Mouse (Mus musculus) hindbrain, embryonic 14.5 days (tissue): ENCODE data around the gene Prrg4. TPM values are rescaled to one million over a fixed set of nuclear protein-coding genes. Genes with fewer than 3 reads are reported as not detected.
"Not testable (repeated sequence)": the region's sequence is repeated elsewhere in the genome, so short reads cannot be mapped to it uniquely, and the experiment has no call there.

Source experiments
- ATAC-seq: fragments of 200-750 bp; cut with Nextera tagmentation; 2 replicates; pipeline ENCODE4 v1.8.0; 2017; ENCODE audit warnings: moderate number of reproducible peaks, mild to moderate bottlenecking, moderate TSS enrichment, moderate library complexity; ENCODE audit not compliant: low FRiP score
- DNase-seq: peaks from one replicate; pipeline ENCODE4 v3.0.0-alpha.2; 2015; ENCODE audit warnings: low spot score
- H3K27ac ChIP-seq: fragments of 300-500 bp; sonication (generic); 2 replicates; pipeline ENCODE4 v1.5.1; 2014; ENCODE audit warnings: mild to moderate bottlenecking, moderate library complexity
- H3K27me3 ChIP-seq: fragments of 300-500 bp; sonication (generic); 2 replicates; pipeline ENCODE4 v1.6.1; 2014; ENCODE audit warnings: mild to moderate bottlenecking, low read length, mixed read lengths; ENCODE audit not compliant: control insufficient read depth, insufficient read depth
- H3K36me3 ChIP-seq: fragments of 300-500 bp; sonication (generic); replicated peaks from 2 replicates; pipeline ENCODE4 v1.6.1; 2014; ENCODE audit not compliant: control insufficient read depth, insufficient read depth
- H3K4me1 ChIP-seq: fragments of 300-500 bp; sonication (generic); replicated peaks from 2 replicates; pipeline ENCODE4 v1.6.1; 2014; ENCODE audit warnings: antibody characterized with exemption, low read length, mixed read lengths; ENCODE audit not compliant: control insufficient read depth, insufficient read depth
- H3K4me2 ChIP-seq: fragments of 300-500 bp; sonication (generic); replicated peaks from 2 replicates; pipeline ENCODE4 v1.6.1; 2014; ENCODE audit warnings: mild to moderate bottlenecking, moderate library complexity
- H3K4me3 ChIP-seq: fragments of 300-500 bp; sonication (generic); replicated peaks from 2 replicates; pipeline ENCODE4 v1.5.1; 2014; ENCODE audit warnings: mild to moderate bottlenecking, low read length
- H3K9ac ChIP-seq: fragments of 300-500 bp; sonication (generic); 2 replicates; pipeline ENCODE4 v1.6.1; 2014
- H3K9me3 ChIP-seq: fragments of 300-500 bp; sonication (generic); 2 replicates; pipeline ENCODE4 v1.6.1; 2016; ENCODE audit warnings: low read length; ENCODE audit not compliant: control insufficient read depth
- WGBS: fragments of 180-500 bp; shearing (Covaris S2); extraction: QIAGEN DNeasy Blood & Tissue Kit; methylation state at CpG from one replicate; pipeline ENCODE4 v1.1.7; 2014; 5-methylcytosine and 5-hydroxymethylcytosine counted together
- polyA plus RNA-seq: library from polyadenylated mRNA; unstranded; fragments of >200 nt; fragmentation: Nextera tagmentation; extraction: Ambion mirVana; gene quantifications from 2 replicates; pipeline ENCODE4 v1.2.1, GENCODE M21; 2014

Gene Prrg4
- polyA plus RNA-seq, 1 experiment from 2014 or later = 0.94 TPM

- Histone ChIP-seq H3K27ac (no peak overlapping the region), H3K4me2 (no peak overlapping the region), H3K36me3 (no peaks in the 10 kb centered on the region), H3K4me3 (no peak overlapping the region), H3K27me3 (no peaks in the 10 kb centered on the region), H3K9ac (no peak overlapping the region), H3K4me1 (no peaks in the 10 kb centered on the region), H3K9me3 (no peaks in the 10 kb centered on the region)
- ATAC-seq = no peak
- 86% methylated on average over 5 of the region's 5 CpGs for WGBS
- DNase-seq = no peak
These were observed 9.4 kb upstream of the Prrg4 start for GRCm38 (mm10) chr2:104859060-104859459.

GRCm38 (mm10) chr2:104858083-104858482 is 8.4 kb upstream of the Prrg4 start:
- H3K4me3 ChIP-seq, H3K4me2 ChIP-seq, H3K36me3 ChIP-seq, H3K9me3 ChIP-seq, ATAC-seq, H3K9ac ChIP-seq, H3K27me3 ChIP-seq, H3K4me1 ChIP-seq, H3K27ac ChIP-seq, DNase-seq: not testable (repeated sequence)
- WGBS = 88% methylated on average over 3 of the region's 3 CpGs

- Histone ChIP-seq H3K4me1 (no peaks in the 10 kb centered on the region), H3K4me2 (no peak overlapping the region), H3K4me3 (no peak overlapping the region), H3K27me3 (0 out of 2 replicates have a peak, but pooled peaks cover 5% of the 10 kb centered on the region), H3K9ac (no peak overlapping the region), H3K36me3 (no peaks in the 10 kb centered on the region), H3K27ac (no peak overlapping the region), H3K9me3 (no peaks in the 10 kb centered on the region)
- no peak for DNase-seq
- 62% methylated on average over 1 of the region's 1 CpGs for WGBS
- ATAC-seq = no peak
These were observed 6.5 kb upstream of the Prrg4 start for GRCm38 (mm10) chr2:104856218-104856617.

GRCm38 (mm10) chr2:104855732-104856131 is 6.1 kb upstream of the Prrg4 start:
- WGBS = 39% methylated on average over 3 of the region's 3 CpGs

GRCm38 (mm10) chr2:104854836-104855235 is 5.2 kb upstream of the Prrg4 start:
- Histone ChIP-seq H3K36me3 (no peaks in the 10 kb centered on the region), H3K9ac (no peak overlapping the region), H3K27me3 (peaks cover 16% of the 10 kb centered on the region), H3K4me2 (no peak overlapping the region), H3K4me3 (no peak overlapping the region), H3K27ac (no peak overlapping the region), H3K4me1 (no peaks in the 10 kb centered on the region), H3K9me3 (no peaks in the 10 kb centered on the region)
- ATAC-seq (no peak), DNase-seq (no peak)
- whole genome bisulfite sequencing = 94% methylated on average over 1 of the region's 1 CpGs

More at GRCm38 (mm10) chr2:104855732-104856131, 6.1 kb upstream of the Prrg4 start:
- H3K4me1 ChIP-seq = no peaks in the 10 kb centered on the region
- no peak overlapping the region for H3K27ac ChIP-seq
- H3K9me3 ChIP-seq = no peaks in the 10 kb centered on the region
- H3K4me3 ChIP-seq = no peak overlapping the region
- no peaks in the 10 kb centered on the region for H3K36me3 ChIP-seq
- no peak overlapping the region for H3K9ac ChIP-seq
- no peak overlapping the region for H3K4me2 ChIP-seq
- no peak for ATAC-seq
- DNase-seq = no peak
- H3K27me3 ChIP-seq = peaks cover 8% of the 10 kb centered on the region; the same call in 1 of the 2 replicates

GRCm38 (mm10) chr2:104852546-104852945 is 2.9 kb upstream of the Prrg4 start:
- Histone ChIP-seq H3K9me3 (no peaks in the 10 kb centered on the region), H3K4me1 (no peaks in the 10 kb centered on the region), H3K27ac (no peak overlapping the region), H3K4me2 (no peak overlapping the region), H3K27me3 (peaks cover 33% of the 10 kb centered on the region), H3K36me3 (no peaks in the 10 kb centered on the region), H3K9ac (no peak overlapping the region), H3K4me3 (no peak overlapping the region)
- ATAC-seq = no peak
- no peak for DNase-seq
- WGBS = 91% methylated on average over 7 of the region's 7 CpGs

GRCm38 (mm10) chr2:104851686-104852085 is 2.0 kb upstream of the Prrg4 start:
- peaks cover 33% of the 10 kb centered on the region for H3K27me3 ChIP-seq
- WGBS = 29% methylated on average over 5 of the region's 5 CpGs
- ATAC-seq (no peak), DNase-seq (no peak)
- no peaks in the 10 kb centered on the region for H3K36me3 ChIP-seq
- no peak overlapping the region for H3K4me3 ChIP-seq
- no peak overlapping the region for H3K27ac ChIP-seq
- no peaks in the 10 kb centered on the region for H3K9me3 ChIP-seq
- no peaks in the 10 kb centered on the region for H3K4me1 ChIP-seq
- no peak overlapping the region for H3K4me2 ChIP-seq
- no peak overlapping the region for H3K9ac ChIP-seq

GRCm38 (mm10) chr2:104849991-104850359 is 299 bp upstream of the Prrg4 start:
- H3K9ac ChIP-seq = peak overlapping the region; percentile 55; the same call in 1 of the 2 replicates
- DNase-seq (no peak), ATAC-seq (no peak)
- no peaks in the 10 kb centered on the region for H3K36me3 ChIP-seq
- H3K4me3 ChIP-seq = peak overlapping the region; percentile 47
- peaks cover 33% of the 10 kb centered on the region for H3K27me3 ChIP-seq
- peak overlapping the region; percentile 65 for H3K4me2 ChIP-seq
- H3K27ac ChIP-seq = no peak overlapping the region
- no peaks in the 10 kb centered on the region for H3K9me3 ChIP-seq
- WGBS = 78% methylated on average over 3 of the region's 3 CpGs
- H3K4me1 ChIP-seq = no peaks in the 10 kb centered on the region

- H3K27ac ChIP-seq = no peak overlapping the region
- WGBS = 36% methylated on average over 16 of the region's 16 CpGs
- no peak overlapping the region for H3K9ac ChIP-seq
- H3K9me3 ChIP-seq = no peaks in the 10 kb centered on the region
- DNase-seq (no peak), ATAC-seq (no peak)
- peak overlapping the region; percentile 47 for H3K4me3 ChIP-seq
- peaks cover 33% of the 10 kb centered on the region for H3K27me3 ChIP-seq
- no peaks in the 10 kb centered on the region for H3K4me1 ChIP-seq
- peak overlapping the region; percentile 65 for H3K4me2 ChIP-seq
- no peaks in the 10 kb centered on the region for H3K36me3 ChIP-seq
These were observed 1.2 kb downstream of the Prrg4 start for GRCm38 (mm10) chr2:104848235-104849161.
